ENCODE assay signal across 7 mouse cellular contexts in genomic region chr8:75212631-75213306, GRCm38 (mm10). TPM values are rescaled to one million over a fixed set of nuclear protein-coding genes. Genes with fewer than 3 reads are reported as not detected.
A peak's percentile ranks its signal among the peaks of the same experiment; 100 is the strongest.
DNase-seq lines count a peak whose midpoint lies in the region; ATAC-seq and TF ChIP-seq lines count a peak whose summit lies in the region.

No protein-coding gene starts in this region.

- H3K36me3 ChIP-seq in forebrain, embryonic 10.5 days (replicated peaks): no peaks in the 10 kb centered on the region
- no peaks in the 10 kb centered on the region for H3K36me3 ChIP-seq in heart, embryonic 14.5 days (ENCODE audit: control insufficient read depth, insufficient read depth, low read length)
- no peaks in the 10 kb centered on the region for H3K36me3 ChIP-seq in kidney, postnatal 0 days (ENCODE audit: insufficient read depth, low read length)
- no peaks in the 10 kb centered on the region for H3K36me3 ChIP-seq in liver, embryonic 11.5 days (ENCODE audit: control insufficient read depth, insufficient read depth, low read length)
- H3K36me3 ChIP-seq in splenic B cell, adult 2 months (ENCODE audit: control insufficient read depth, insufficient read depth, low read length, poor library complexity, severe bottlenecking): no peaks in the 10 kb centered on the region

- peak overlapping the region; percentile 71 for H3K4me3 ChIP-seq in brown adipose tissue, adult 24 weeks (ENCODE audit: insufficient read depth, low read depth, low read length)
- H3K4me3 ChIP-seq in forebrain, embryonic 10.5 days: peak overlapping the region; percentile 63
- H3K4me3 ChIP-seq in heart, embryonic 14.5 days (ENCODE audit: control insufficient read depth in 1 of 2, insufficient read depth in 1 of 2, low read depth in 1 of 2, low read length in 2 of 2): peak overlapping the region; percentile 43 to 56
- H3K4me3 ChIP-seq in kidney, postnatal 0 days (replicated peaks; ENCODE audit: low read depth, low read length): peak overlapping the region; percentile 47
- H3K4me3 ChIP-seq in liver, embryonic 11.5 days (ENCODE audit: low read depth, low read length): peak overlapping the region; percentile 51

- peak overlapping the region; percentile 68 for H3K9ac ChIP-seq in heart, embryonic 14.5 days (ENCODE audit: low read length)
- H3K9ac ChIP-seq in kidney, postnatal 0 days (ENCODE audit: low read depth, low read length): peak overlapping the region; percentile 38
- 0 out of 2 replicates have a peak overlapping the region, but pooled peaks have one; percentile 30 for H3K9ac ChIP-seq in liver, embryonic 11.5 days (ENCODE audit: low read depth, low read length)

- H3K4me2 ChIP-seq in heart, embryonic 14.5 days (ENCODE audit: low read length): peak overlapping the region; percentile 93
- peak overlapping the region; percentile 85 for H3K4me2 ChIP-seq in kidney, postnatal 0 days (ENCODE audit: low read length)
- peak overlapping the region; percentile 93 for H3K4me2 ChIP-seq in liver, embryonic 11.5 days

- peaks cover 86% of the 10 kb centered on the region for H3K27me3 ChIP-seq in forebrain, embryonic 10.5 days (ENCODE audit: poor library complexity, severe bottlenecking)
- peaks cover 63% of the 10 kb centered on the region for H3K27me3 ChIP-seq in heart, embryonic 14.5 days (ENCODE audit: control insufficient read depth, insufficient read depth, low read length)
- H3K27me3 ChIP-seq in kidney, postnatal 0 days (ENCODE audit: insufficient read depth, low read length): peaks cover 15% of the 10 kb centered on the region
- H3K27me3 ChIP-seq in liver, embryonic 11.5 days (replicated peaks; ENCODE audit: control insufficient read depth, insufficient read depth, low read length): peaks cover 64% of the 10 kb centered on the region
- H3K27me3 ChIP-seq in splenic B cell, adult 2 months (ENCODE audit: control insufficient read depth, insufficient read depth, low read length, poor library complexity, severe bottlenecking): no peaks in the 10 kb centered on the region

- no peak for TF ChIP-seq CTCF in kidney, postnatal 0 days (IDR thresholded peaks at IDR 0.05; ENCODE audit: low read depth)

- 1% methylated on average over 60 of the region's 63 CpGs for WGBS in forebrain, embryonic 10.5 days
- WGBS in heart, embryonic 14.5 days: 2% methylated on average over 60 of the region's 63 CpGs
- 2% methylated on average over 63 of the region's 63 CpGs for WGBS in kidney, postnatal 0 days
- WGBS in liver, embryonic 11.5 days: 2% methylated on average over 62 of the region's 63 CpGs

- H3K4me1 ChIP-seq in brown adipose tissue, adult 24 weeks (ENCODE audit: control insufficient read depth, insufficient read depth, insufficient read length, low read length): no peaks in the 10 kb centered on the region
- peaks cover 19% of the 10 kb centered on the region for H3K4me1 ChIP-seq in forebrain, embryonic 10.5 days
- H3K4me1 ChIP-seq in heart, embryonic 14.5 days (ENCODE audit: control insufficient read depth in 2 of 2, insufficient read depth in 2 of 2, low read length in 2 of 2): peaks cover 5 to 21% of the 10 kb centered on the region in 2 experiments; a peak in 3 of 4 replicates
- peaks cover 6% of the 10 kb centered on the region for H3K4me1 ChIP-seq in kidney, postnatal 0 days (replicated peaks; ENCODE audit: insufficient read depth, low read length)
- H3K4me1 ChIP-seq in liver, embryonic 11.5 days (replicated peaks; ENCODE audit: control insufficient read depth, insufficient read depth, low read length): no peaks in the 10 kb centered on the region; the same call in none of the 2 replicates

- DNase-seq in forebrain, embryonic 10.5 days (ENCODE audit: extremely low spot score, low spot score): peak; percentile 75
- peak; percentile 80 for DNase-seq in kidney, postnatal 0 days (ENCODE audit: low spot score)
- DNase-seq in liver, embryonic 11.5 days (ENCODE audit: low spot score): peak; percentile 81
- DNase-seq in natural killer cell, adult 2 months (ENCODE audit: low spot score in 2 of 2): peak; percentile 3 to 12
- peak; percentile 40 for DNase-seq in splenic B cell, adult 2 months (ENCODE audit: low read depth, low spot score)

- no peak overlapping the region for H3K27ac ChIP-seq in brown adipose tissue, adult 24 weeks (replicated peaks; ENCODE audit: low read depth, low read length)
- peak overlapping the region; percentile 60; the same call in 1 of the 2 replicates for H3K27ac ChIP-seq in forebrain, embryonic 10.5 days
- H3K27ac ChIP-seq in heart, embryonic 14.5 days (replicated peaks in 1 of 2; ENCODE audit: control insufficient read depth in 1 of 2, insufficient read depth in 1 of 2, low read depth in 2 of 2, low read length in 2 of 2): no peak overlapping the region
- 0 out of 2 replicates have a peak overlapping the region, but pooled peaks have one; percentile 64 for H3K27ac ChIP-seq in kidney, postnatal 0 days
- H3K27ac ChIP-seq in liver, embryonic 11.5 days (ENCODE audit: low read depth, low read length): no peak overlapping the region

- no peaks in the 10 kb centered on the region for H3K9me3 ChIP-seq in forebrain, embryonic 10.5 days
- H3K9me3 ChIP-seq in heart, embryonic 14.5 days (ENCODE audit: control insufficient read depth, low read length): no peaks in the 10 kb centered on the region
- no peaks in the 10 kb centered on the region for H3K9me3 ChIP-seq in kidney, postnatal 0 days (replicated peaks; ENCODE audit: low read length)
- no peaks in the 10 kb centered on the region for H3K9me3 ChIP-seq in liver, embryonic 11.5 days (ENCODE audit: control insufficient read depth, low read length)

- peak; percentile 77 for ATAC-seq in heart, embryonic 14.5 days (ENCODE audit: insufficient number of reproducible peaks, insufficient read depth, low FRiP score, low read depth)
- peak; percentile 93 for ATAC-seq in kidney, postnatal 0 days (replicated peaks; ENCODE audit: low FRiP score, low read depth)
- peak; percentile 89 for ATAC-seq in liver, embryonic 11.5 days (replicated peaks; ENCODE audit: low FRiP score)

RNA-seq across cellular contexts. Expression of gene Rasd2, which starts 1.0 kb away (rescaled TPM):
- polyA plus RNA-seq in brown adipose tissue, adult 24 weeks (2012; ENCODE audit: insufficient read depth, insufficient read length, missing spikeins): 0.48 TPM in 1 of 2 replicates, not detected in the other
- 0.11 and 0.28 TPM in 2 replicates for polyA plus RNA-seq in forebrain, embryonic 10.5 days (2016; fragmentation: Nextera tagmentation; extraction: Ambion mirVana)
- polyA plus RNA-seq in heart, embryonic 14.5 days (2014; fragmentation: Nextera tagmentation; extraction: Ambion mirVana): 0.57 and 0.67 TPM in 2 replicates
- 1.4 and 1.5 TPM in 2 replicates for polyA plus RNA-seq in kidney, postnatal 0 days (2015; fragmentation: Nextera tagmentation; extraction: Ambion mirVana)
- polyA plus RNA-seq in liver, embryonic 11.5 days (2014; fragmentation: Nextera tagmentation; extraction: Ambion mirVana): 0.05 TPM in 1 of 2 replicates, not detected in the other

Comparison
In these comparisons a context has a peak if more than half of its experiments do, and no peak if none do; other contexts are left out.
1. H3K27ac ChIP-seq: peak in forebrain, embryonic 10.5 days (single experiment) and kidney, postnatal 0 days (single experiment); none in brown adipose tissue, adult 24 weeks (single experiment), heart, embryonic 14.5 days (0 of 2) and liver, embryonic 11.5 days (single experiment).
2. DNase-seq: peak in every context shown above with its lines; median percentile 81 in liver, embryonic 11.5 days; 80 in kidney, postnatal 0 days; 75 in forebrain, embryonic 10.5 days; 40 in splenic B cell, adult 2 months; 8 in natural killer cell, adult 2 months.
3. Peak in every context shown above with its lines, with median percentiles within 50 percentile points of each other: H3K4me3 ChIP-seq, ATAC-seq, H3K4me2 ChIP-seq and H3K9ac ChIP-seq.